Mouse (Mus musculus): ENCODE data around the gene Bmx. TPM values are rescaled to one million over a fixed set of nuclear protein-coding genes. Genes with fewer than 3 reads are reported as not detected.

Gene Bmx
- total RNA-seq, 1 experiment from 2014 or later = 1.9 TPM

- ATAC-seq (replicated peaks in 1 of 2; ENCODE audit: insufficient read depth in 1 of 2, low FRiP score in 2 of 2, low TSS enrichment in 1 of 2, low read depth in 1 of 2, poor library complexity in 2 of 2, severe bottlenecking in 2 of 2) = no peak
Measured at GRCm38 (mm10) chrX:164189880-164190279, 68.1 kb downstream of the Bmx start.

- peak; percentile 53 to 56; a peak in 3 of 4 replicates for ATAC-seq (replicated peaks in 1 of 2; ENCODE audit: insufficient read depth in 1 of 2, low FRiP score in 2 of 2, low TSS enrichment in 1 of 2, low read depth in 1 of 2, poor library complexity in 2 of 2, severe bottlenecking in 2 of 2)
Measured at GRCm38 (mm10) chrX:164183844-164184243, 74.1 kb downstream of the Bmx start.

- peak; percentile 64 to 71; a peak in 3 of 4 replicates for ATAC-seq (replicated peaks in 1 of 2; ENCODE audit: insufficient read depth in 1 of 2, low FRiP score in 2 of 2, low TSS enrichment in 1 of 2, low read depth in 1 of 2, poor library complexity in 2 of 2, severe bottlenecking in 2 of 2)
Measured at GRCm38 (mm10) chrX:164179746-164180145, 78.2 kb downstream of the Bmx start.

DNA sequence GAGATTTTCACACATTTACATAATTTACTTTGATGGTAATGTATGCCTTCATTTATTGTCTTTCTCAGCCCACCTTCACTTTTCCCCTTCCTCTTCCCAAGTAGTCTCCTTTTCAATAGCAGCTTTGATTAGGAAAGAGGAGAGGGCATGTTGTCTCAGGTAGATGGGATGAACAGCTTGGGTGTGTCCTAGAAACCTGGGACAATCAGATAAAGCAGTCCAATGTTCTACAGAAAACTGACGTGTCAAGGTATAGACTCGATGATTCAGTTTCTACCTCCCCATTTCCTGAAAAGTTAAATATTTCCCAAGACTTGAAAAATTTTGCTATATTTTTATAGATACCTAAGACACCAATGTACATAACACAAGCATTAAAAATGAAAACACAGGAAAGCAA, 79.1 kb downstream of the Bmx start:
- ATAC-seq (replicated peaks in 1 of 2; ENCODE audit: insufficient read depth in 1 of 2, low FRiP score in 2 of 2, low TSS enrichment in 1 of 2, low read depth in 1 of 2, poor library complexity in 2 of 2, severe bottlenecking in 2 of 2) = no peak

DNA sequence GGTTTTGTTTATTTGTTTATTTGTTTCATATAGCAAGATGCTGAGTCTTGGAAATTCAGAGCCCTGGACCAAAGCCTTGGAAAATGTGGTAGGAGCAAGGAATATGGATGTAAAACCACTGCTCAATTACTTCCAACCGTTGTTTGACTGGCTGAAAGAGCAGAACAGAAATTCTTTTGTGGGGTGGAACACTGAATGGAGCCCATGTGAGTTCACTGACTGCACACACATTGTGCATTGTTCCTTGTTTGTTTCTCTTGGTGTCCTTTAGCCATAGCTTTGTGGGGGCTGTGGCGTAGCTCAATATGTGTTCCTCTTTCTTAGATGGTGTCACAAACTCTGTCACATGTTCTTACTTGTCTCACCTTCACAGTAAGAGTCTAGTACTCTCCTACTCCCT, 82.2 kb downstream of the Bmx start:
- no peak; a peak in 1 of 4 replicates for ATAC-seq (replicated peaks in 1 of 2; ENCODE audit: insufficient read depth in 1 of 2, low FRiP score in 2 of 2, low TSS enrichment in 1 of 2, low read depth in 1 of 2, poor library complexity in 2 of 2, severe bottlenecking in 2 of 2)

GRCm38 (mm10) chrX:164175311-164175710, 82.7 kb downstream of the Bmx start:
- no peak for ATAC-seq (replicated peaks in 1 of 2; ENCODE audit: insufficient read depth in 1 of 2, low FRiP score in 2 of 2, low TSS enrichment in 1 of 2, low read depth in 1 of 2, poor library complexity in 2 of 2, severe bottlenecking in 2 of 2)

GRCm38 (mm10) chrX:164173880-164174279, 84.1 kb downstream of the Bmx start:
- no peak for ATAC-seq (replicated peaks in 1 of 2; ENCODE audit: insufficient read depth in 1 of 2, low FRiP score in 2 of 2, low TSS enrichment in 1 of 2, low read depth in 1 of 2, poor library complexity in 2 of 2, severe bottlenecking in 2 of 2)

DNA sequence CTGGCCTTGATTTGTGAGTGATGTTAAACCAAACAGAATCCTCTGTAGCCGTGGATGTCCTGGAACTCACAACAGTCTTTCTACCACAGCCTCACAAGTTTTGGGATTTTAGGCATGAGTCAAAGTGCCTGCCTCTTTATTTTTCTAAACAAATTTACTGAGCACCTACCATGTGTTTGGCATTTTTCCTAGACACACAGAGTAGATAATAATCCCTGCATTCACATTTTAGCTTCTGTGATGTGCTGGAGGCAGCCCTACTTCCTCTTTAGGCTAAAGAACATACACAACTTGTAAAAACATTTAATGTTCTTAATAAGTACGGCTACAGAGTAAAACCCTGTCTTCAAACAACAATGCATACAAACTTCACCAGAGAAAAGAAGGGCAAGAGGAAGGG, 87.0 kb downstream of the Bmx start:
- ATAC-seq (replicated peaks in 1 of 2; ENCODE audit: insufficient read depth in 1 of 2, low FRiP score in 2 of 2, low TSS enrichment in 1 of 2, low read depth in 1 of 2, poor library complexity in 2 of 2, severe bottlenecking in 2 of 2) = no peak

- no peak for ATAC-seq (replicated peaks in 1 of 2; ENCODE audit: insufficient read depth in 1 of 2, low FRiP score in 2 of 2, low TSS enrichment in 1 of 2, low read depth in 1 of 2, poor library complexity in 2 of 2, severe bottlenecking in 2 of 2)
Measured at GRCm38 (mm10) chrX:164164681-164165080, 93.3 kb downstream of the Bmx start.

- no peak for ATAC-seq (replicated peaks in 1 of 2; ENCODE audit: insufficient read depth in 1 of 2, low FRiP score in 2 of 2, low TSS enrichment in 1 of 2, low read depth in 1 of 2, poor library complexity in 2 of 2, severe bottlenecking in 2 of 2)
Measured at GRCm38 (mm10) chrX:164154594-164154993, 103.4 kb downstream of the Bmx start.

- no peak for ATAC-seq (replicated peaks in 1 of 2; ENCODE audit: insufficient read depth in 1 of 2, low FRiP score in 2 of 2, low TSS enrichment in 1 of 2, low read depth in 1 of 2, poor library complexity in 2 of 2, severe bottlenecking in 2 of 2)
Measured at GRCm38 (mm10) chrX:164153606-164154005, 104.4 kb downstream of the Bmx start.

DNA sequence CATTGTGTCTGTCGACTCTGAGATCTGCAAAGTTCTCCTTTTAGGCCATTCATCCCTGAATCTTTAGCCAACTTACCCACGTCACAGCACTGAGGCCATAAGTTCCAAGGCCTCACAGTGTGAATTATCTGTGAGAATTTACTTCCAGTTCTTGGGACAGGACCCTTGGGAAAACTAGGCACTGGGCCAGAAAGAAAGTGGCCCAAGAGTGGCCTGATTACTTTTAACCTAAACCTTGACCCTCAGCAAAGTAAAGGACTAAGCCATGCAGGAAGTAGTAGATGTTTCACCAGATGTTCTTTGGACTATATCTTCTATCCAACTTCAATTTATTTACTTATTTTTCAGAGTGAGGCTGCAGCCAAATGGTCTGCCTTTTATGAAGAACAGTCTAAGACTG, 105.3 kb downstream of the Bmx start:
- no peak for ATAC-seq (replicated peaks in 1 of 2; ENCODE audit: insufficient read depth in 1 of 2, low FRiP score in 2 of 2, low TSS enrichment in 1 of 2, low read depth in 1 of 2, poor library complexity in 2 of 2, severe bottlenecking in 2 of 2)

DNA sequence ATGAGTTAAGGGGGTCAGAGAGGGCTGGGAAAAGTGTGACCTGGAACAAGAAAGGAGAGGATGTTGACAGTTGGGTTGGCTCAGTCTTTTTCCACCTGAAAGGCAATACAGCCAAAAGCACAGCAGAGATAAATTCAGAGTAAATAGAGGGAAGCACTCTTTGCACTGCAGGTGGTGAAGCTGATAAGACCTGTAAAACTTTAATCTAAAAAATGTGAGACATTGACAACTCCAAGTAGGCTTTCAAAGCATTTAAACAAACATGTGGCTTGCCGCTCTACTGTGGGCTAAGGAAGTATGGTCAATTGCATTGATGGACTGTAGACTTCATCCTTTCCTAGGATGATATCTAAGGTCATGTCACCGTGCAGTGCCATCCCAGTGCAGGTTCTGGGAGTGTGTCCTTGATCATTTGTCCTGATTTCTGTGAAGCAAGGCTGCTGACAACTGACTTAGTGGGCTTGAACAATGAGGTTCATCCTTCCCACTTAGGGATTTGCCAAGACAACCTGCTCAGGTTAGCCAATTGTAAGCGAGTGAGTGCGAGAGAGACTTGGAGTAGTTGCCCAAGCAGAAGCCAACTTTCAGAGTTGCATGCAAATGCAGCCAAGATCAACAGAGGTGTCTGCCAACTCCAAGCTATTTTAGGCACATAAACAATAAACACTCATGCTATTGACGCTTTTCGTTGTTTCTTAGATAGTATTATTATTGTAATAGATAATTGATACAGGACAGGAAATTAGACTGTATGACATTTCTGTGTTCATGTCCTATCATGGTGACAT, 112.3 kb downstream of the Bmx start:
- ATAC-seq (replicated peaks in 1 of 2; ENCODE audit: insufficient read depth in 1 of 2, low FRiP score in 2 of 2, low TSS enrichment in 1 of 2, low read depth in 1 of 2, poor library complexity in 2 of 2, severe bottlenecking in 2 of 2) = no peak

Other genes starting within 250 kb of the Bmx start
- gene Car5b, start 230.2 kb downstream of the Bmx start, total RNA-seq (2017) = 1.5 and 2.1 TPM in 2 replicates
- 14.9 and 21.8 TPM in 2 replicates for gene Siah1b, start 181.7 kb downstream of the Bmx start, total RNA-seq (2017)
- gene Cltrn, start 169.4 kb downstream of the Bmx start, total RNA-seq (2017) = not detected in 2 replicates
- not detected in 2 replicates for gene Ace2, start 118.9 kb downstream of the Bmx start, total RNA-seq (2017)
- 0.69 TPM in 2 replicates for gene Pir, start 11.2 kb upstream of the Bmx start, total RNA-seq (2017)
- gene Vegfd, start 115.2 kb upstream of the Bmx start, total RNA-seq (2017) = not detected in 2 replicates
- gene Piga, start 161.6 kb upstream of the Bmx start, total RNA-seq (2017) = 18.4 and 27.7 TPM in 2 replicates
- gene Asb11, start 178.8 kb upstream of the Bmx start, total RNA-seq (2017) = not detected in 2 replicates
- not detected in 2 replicates for gene Asb9, start 248.1 kb upstream of the Bmx start, total RNA-seq (2017)